Comparison of ENCODE assay signal across 27 mouse cellular contexts in the genomic region with DNA sequence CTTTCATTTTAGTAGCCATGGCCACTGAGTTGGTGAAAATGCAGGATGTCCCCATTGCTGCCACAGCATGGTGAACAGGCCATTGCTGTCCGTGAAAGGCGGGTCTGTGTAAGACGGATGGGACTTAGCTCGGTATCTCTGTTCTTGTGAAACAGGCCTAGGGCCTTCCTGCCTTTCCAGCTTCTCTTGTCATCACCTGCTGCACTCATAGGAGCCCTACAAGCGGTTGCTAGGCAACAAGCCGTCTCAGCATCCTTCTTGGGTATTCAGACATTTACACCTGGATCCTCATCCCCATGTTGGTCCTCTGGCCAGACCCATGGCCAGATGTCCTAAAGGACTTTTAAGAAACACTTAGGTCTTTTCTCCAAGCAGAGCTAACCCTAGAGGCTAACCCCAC. TPM values are rescaled to one million over a fixed set of nuclear protein-coding genes. Genes with fewer than 3 reads are reported as not detected.
DNase-seq lines count a peak whose midpoint lies in the region; ATAC-seq and TF ChIP-seq lines count a peak whose summit lies in the region.
"Had no signal": no experiment of that assay in that cellular context is flagged by ENCODE, and none has a peak within 500 bp of the region (broad histone marks: within the 10 kb centered on the region; RNA-seq: fewer than 3 reads in every experiment).

No protein-coding gene starts in this region.

- peak; percentile 41 for DNase-seq in hindbrain, embryonic 14.5 days (ENCODE audit: low spot score)
- no peak for DNase-seq in hindbrain, embryonic 10.5 days (ENCODE audit: low spot score)
- DNase-seq in midbrain, embryonic 14.5 days: peak; percentile 72
- DNase-seq in midbrain, embryonic 10.5 days (ENCODE audit: low spot score): no peak
- peak; percentile 47 for DNase-seq in brain, adult 2 months (ENCODE audit: low read depth, low spot score)
- no peak for DNase-seq in stomach, postnatal 0 days (ENCODE audit: low spot score)
- DNase-seq: adrenal gland, postnatal 25 days; cerebellum, adult 11 months; cerebellum, adult 9-11 months; gastrocnemius, postnatal 36 days; heart, adult 2 months; heart, postnatal 14 days; kidney, adult 18-20 months; kidney, postnatal 10 days; lung, postnatal 4 days; thymus, adult 18-20 months; thymus, postnatal 4 days had no signal

- 71% methylated on average over 6 of the region's 6 CpGs for WGBS in hindbrain, embryonic 14.5 days
- WGBS in hindbrain, embryonic 10.5 days: 84% methylated on average over 6 of the region's 6 CpGs
- 86% methylated on average over 6 of the region's 6 CpGs for WGBS in midbrain, embryonic 14.5 days
- WGBS in midbrain, embryonic 10.5 days: 88% methylated on average over 6 of the region's 6 CpGs
- WGBS in neural tube, embryonic 14.5 days: 79% methylated on average over 6 of the region's 6 CpGs
- 82% methylated on average over 6 of the region's 6 CpGs for whole genome bisulfite sequencing in stomach, postnatal 0 days

- no peak for TF ChIP-seq CTCF in stomach, postnatal 0 days (IDR thresholded peaks at IDR 0.05; ENCODE audit: low read depth)

- no peaks in the 10 kb centered on the region for H3K27me3 ChIP-seq in hindbrain, embryonic 14.5 days (ENCODE audit: control insufficient read depth, insufficient read depth, low read length)
- no peaks in the 10 kb centered on the region for H3K27me3 ChIP-seq in hindbrain, embryonic 10.5 days (ENCODE audit: insufficient read depth, poor library complexity, severe bottlenecking)
- no peaks in the 10 kb centered on the region for H3K27me3 ChIP-seq in midbrain, embryonic 14.5 days (ENCODE audit: control insufficient read depth, insufficient read depth, low read length)
- H3K27me3 ChIP-seq in midbrain, embryonic 10.5 days (ENCODE audit: low read depth, poor library complexity, severe bottlenecking): no peaks in the 10 kb centered on the region
- H3K27me3 ChIP-seq in neural tube, embryonic 14.5 days (ENCODE audit: control insufficient read depth, insufficient read depth, low read length): no peaks in the 10 kb centered on the region
- H3K27me3 ChIP-seq in stomach, postnatal 0 days (ENCODE audit: control insufficient read depth, insufficient read depth, low read length): no peaks in the 10 kb centered on the region
- H3K27me3 ChIP-seq: embryonic facial prominence, embryonic 15.5 days; heart, embryonic 13.5 days; stomach, embryonic 15.5 days had no signal

- no peaks in the 10 kb centered on the region for H3K9me3 ChIP-seq in hindbrain, embryonic 14.5 days (ENCODE audit: control insufficient read depth, low read length)
- H3K9me3 ChIP-seq in hindbrain, embryonic 10.5 days: no peaks in the 10 kb centered on the region
- H3K9me3 ChIP-seq in midbrain, embryonic 14.5 days (ENCODE audit: control insufficient read depth, low read length): no peaks in the 10 kb centered on the region
- H3K9me3 ChIP-seq in midbrain, embryonic 10.5 days (replicated peaks): no peaks in the 10 kb centered on the region
- H3K9me3 ChIP-seq in neural tube, embryonic 14.5 days (ENCODE audit: control insufficient read depth, low read length): no peaks in the 10 kb centered on the region
- H3K9me3 ChIP-seq in stomach, postnatal 0 days (ENCODE audit: control insufficient read depth, low read length): no peaks in the 10 kb centered on the region
- H3K9me3 ChIP-seq: embryonic facial prominence, embryonic 15.5 days; heart, embryonic 13.5 days; limb, embryonic 10.5 days; stomach, embryonic 15.5 days had no signal

- H3K4me2 ChIP-seq in hindbrain, embryonic 14.5 days (replicated peaks): no peak overlapping the region
- no peak overlapping the region for H3K4me2 ChIP-seq in midbrain, embryonic 14.5 days (ENCODE audit: low read length)
- H3K4me2 ChIP-seq in neural tube, embryonic 14.5 days (ENCODE audit: low read depth, low read length): no peak overlapping the region
- no peak overlapping the region for H3K4me2 ChIP-seq in stomach, postnatal 0 days (replicated peaks; ENCODE audit: low read depth)
- H3K4me2 ChIP-seq: embryonic facial prominence, embryonic 15.5 days; heart, embryonic 13.5 days; stomach, embryonic 15.5 days had no signal

- no peak overlapping the region for H3K4me3 ChIP-seq in hindbrain, embryonic 14.5 days (replicated peaks; ENCODE audit: low read length)
- H3K4me3 ChIP-seq in hindbrain, embryonic 10.5 days: no peak overlapping the region
- H3K4me3 ChIP-seq in midbrain, embryonic 14.5 days (replicated peaks; ENCODE audit: low read depth, low read length): no peak overlapping the region
- no peak overlapping the region for H3K4me3 ChIP-seq in midbrain, embryonic 10.5 days
- H3K4me3 ChIP-seq in neural tube, embryonic 14.5 days (ENCODE audit: low read depth, low read length): no peak overlapping the region
- H3K4me3 ChIP-seq in stomach, postnatal 0 days (ENCODE audit: low read depth, low read length): no peak overlapping the region
- H3K4me3 ChIP-seq: embryonic facial prominence, embryonic 15.5 days; heart, adult 2 months; heart, embryonic 13.5 days; left cerebral cortex, adult 2 months; limb, embryonic 10.5 days; stomach, embryonic 15.5 days had no signal

- no peak overlapping the region for H3K9ac ChIP-seq in hindbrain, embryonic 14.5 days
- no peak overlapping the region for H3K9ac ChIP-seq in midbrain, embryonic 14.5 days (replicated peaks; ENCODE audit: low read length)
- no peak overlapping the region for H3K9ac ChIP-seq in neural tube, embryonic 14.5 days (replicated peaks; ENCODE audit: low read depth, low read length)
- no peak overlapping the region for H3K9ac ChIP-seq in stomach, postnatal 0 days (ENCODE audit: low read length)
- H3K9ac ChIP-seq: embryonic facial prominence, embryonic 15.5 days; heart, embryonic 13.5 days; stomach, embryonic 15.5 days had no signal

- no peak for TF ChIP-seq EP300 in stomach, postnatal 0 days (optimal IDR thresholded peaks at IDR 0.05)

- 0 out of 2 replicates have a peak, but pooled peaks cover 7% of the 10 kb centered on the region for H3K4me1 ChIP-seq in hindbrain, embryonic 14.5 days (replicated peaks; ENCODE audit: control insufficient read depth, insufficient read depth, low read length)
- no peaks in the 10 kb centered on the region for H3K4me1 ChIP-seq in hindbrain, embryonic 10.5 days (replicated peaks)
- H3K4me1 ChIP-seq in midbrain, embryonic 14.5 days (ENCODE audit: control insufficient read depth, insufficient read depth, low read length): no peaks in the 10 kb centered on the region
- no peaks in the 10 kb centered on the region for H3K4me1 ChIP-seq in midbrain, embryonic 10.5 days
- H3K4me1 ChIP-seq in neural tube, embryonic 14.5 days (ENCODE audit: control insufficient read depth, insufficient read depth, low read length): no peaks in the 10 kb centered on the region
- H3K4me1 ChIP-seq in stomach, postnatal 0 days (replicated peaks; ENCODE audit: control insufficient read depth, insufficient read depth): no peaks in the 10 kb centered on the region
- H3K4me1 ChIP-seq: embryonic facial prominence, embryonic 15.5 days; heart, embryonic 13.5 days; stomach, embryonic 15.5 days had no signal

- 0 out of 2 replicates have a peak, but pooled peaks have one; percentile 40 for ATAC-seq in hindbrain, embryonic 14.5 days (ENCODE audit: low FRiP score)
- no peak for ATAC-seq in midbrain, embryonic 14.5 days (ENCODE audit: low FRiP score, low TSS enrichment)
- peak; percentile 34; the same call in 1 of the 2 replicates for ATAC-seq in neural tube, embryonic 14.5 days (ENCODE audit: low read depth)
- ATAC-seq in stomach, postnatal 0 days (ENCODE audit: low FRiP score, low TSS enrichment): no peak
- ATAC-seq: CD4-positive, CD25-positive, alpha-beta regulatory T cell, adult 4 months had no signal

- no peak overlapping the region for H3K27ac ChIP-seq in hindbrain, embryonic 14.5 days
- no peak overlapping the region for H3K27ac ChIP-seq in hindbrain, embryonic 10.5 days
- no peak overlapping the region for H3K27ac ChIP-seq in midbrain, embryonic 14.5 days (replicated peaks; ENCODE audit: low read depth, low read length)
- H3K27ac ChIP-seq in midbrain, embryonic 10.5 days (replicated peaks): no peak overlapping the region
- H3K27ac ChIP-seq in neural tube, embryonic 14.5 days (ENCODE audit: low read depth, low read length): no peak overlapping the region
- no peak overlapping the region for H3K27ac ChIP-seq in stomach, postnatal 0 days (replicated peaks)
- H3K27ac ChIP-seq: embryonic facial prominence, embryonic 15.5 days; heart, adult 2 months; heart, embryonic 13.5 days; left cerebral cortex, adult 2 months; limb, embryonic 10.5 days; stomach, embryonic 15.5 days had no signal

- H3K36me3 ChIP-seq in hindbrain, embryonic 14.5 days (replicated peaks; ENCODE audit: control insufficient read depth, insufficient read depth): no peaks in the 10 kb centered on the region
- H3K36me3 ChIP-seq in hindbrain, embryonic 10.5 days: no peaks in the 10 kb centered on the region
- H3K36me3 ChIP-seq in midbrain, embryonic 14.5 days (ENCODE audit: control insufficient read depth, insufficient read depth, low read length): no peaks in the 10 kb centered on the region
- no peaks in the 10 kb centered on the region for H3K36me3 ChIP-seq in midbrain, embryonic 10.5 days
- no peaks in the 10 kb centered on the region for H3K36me3 ChIP-seq in neural tube, embryonic 14.5 days (ENCODE audit: control insufficient read depth, insufficient read depth, low read length)
- H3K36me3 ChIP-seq in stomach, postnatal 0 days (ENCODE audit: control insufficient read depth, insufficient read depth, low read length): no peaks in the 10 kb centered on the region
- H3K36me3 ChIP-seq: embryonic facial prominence, embryonic 15.5 days; heart, embryonic 13.5 days; limb, embryonic 10.5 days; stomach, embryonic 15.5 days had no signal

RNA-seq across cellular contexts. Expression of a gene that starts 26.1 kb away (rescaled TPM):
- 0.70 and 0.98 TPM in 2 replicates for polyA plus RNA-seq in hindbrain, embryonic 14.5 days (2014; fragmentation: Nextera tagmentation; extraction: Ambion mirVana)
- polyA plus RNA-seq in hindbrain, embryonic 10.5 days (2016; fragmentation: Nextera tagmentation; extraction: Ambion mirVana): not detected in 2 replicates
- polyA plus RNA-seq in midbrain, embryonic 14.5 days (2014; fragmentation: Nextera tagmentation; extraction: Ambion mirVana): 3.5 and 4.3 TPM in 2 replicates
- not detected in 2 replicates for polyA plus RNA-seq in midbrain, embryonic 10.5 days (2016; fragmentation: Nextera tagmentation; extraction: Ambion mirVana)
- polyA plus RNA-seq in neural tube, embryonic 14.5 days (2014; fragmentation: Nextera tagmentation; extraction: Ambion mirVana): 0.33 and 0.92 TPM in 2 replicates
- polyA plus RNA-seq in stomach, postnatal 0 days (2015; fragmentation: Nextera tagmentation; extraction: Ambion mirVana): 0.07 and 0.11 TPM in 2 replicates
- polyA plus RNA-seq: CD4-positive, CD25-positive, alpha-beta regulatory T cell, adult 4 months; embryonic facial prominence, embryonic 15.5 days; heart, adult 2 months; heart, embryonic 13.5 days; limb, embryonic 10.5 days; liver, adult 2 months; liver, embryonic 16.5 days; lung, embryonic 16.5 days; stomach, embryonic 15.5 days had no signal

Comparison
In these comparisons a context has a peak if more than half of its experiments do, and no peak if none do; other contexts are left out.
1. DNase-seq: peak in hindbrain, embryonic 14.5 days (single experiment), midbrain, embryonic 14.5 days (single experiment) and brain, adult 2 months (single experiment); none in hindbrain, embryonic 10.5 days (single experiment), midbrain, embryonic 10.5 days (single experiment) and stomach, postnatal 0 days (single experiment).
2. ATAC-seq: peak in hindbrain, embryonic 14.5 days (single experiment) and neural tube, embryonic 14.5 days (single experiment); none in midbrain, embryonic 14.5 days (single experiment) and stomach, postnatal 0 days (single experiment).